Mouse (Mus musculus): ENCODE results near the gene Lhfpl2. TPM values are rescaled to one million over a fixed set of nuclear protein-coding genes. Genes with fewer than 3 reads are reported as not detected.
A peak's percentile ranks its signal among the peaks of the same experiment; 100 is the strongest.

Lhfpl2 gene
- total RNA-seq, 1 experiment from 2014 or later: not detected

DNA sequence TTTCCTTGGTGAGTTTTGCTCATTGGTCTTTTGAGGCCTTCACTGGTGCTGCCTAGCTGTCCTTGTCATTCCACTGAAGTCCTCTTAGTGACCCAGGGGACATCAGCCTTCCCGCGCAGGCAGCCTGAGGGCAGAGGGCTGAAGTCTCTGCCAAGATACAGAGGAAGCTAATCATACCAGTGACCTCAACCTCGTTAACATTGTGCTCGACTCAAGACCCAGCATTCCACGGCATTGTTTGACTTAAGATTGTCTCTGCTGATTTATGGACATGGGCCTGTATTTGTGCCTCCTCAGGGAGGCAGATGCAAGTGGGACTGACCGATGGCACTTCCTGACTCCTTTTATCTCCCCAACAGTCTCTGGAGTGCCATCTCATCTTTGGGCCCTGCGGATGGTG is 7.0 kb downstream of the Lhfpl2 start:
- ATAC-seq (replicated peaks; ENCODE audit: insufficient number of reproducible peaks, low FRiP score, low TSS enrichment, poor library complexity, severe bottlenecking): no peak

DNA sequence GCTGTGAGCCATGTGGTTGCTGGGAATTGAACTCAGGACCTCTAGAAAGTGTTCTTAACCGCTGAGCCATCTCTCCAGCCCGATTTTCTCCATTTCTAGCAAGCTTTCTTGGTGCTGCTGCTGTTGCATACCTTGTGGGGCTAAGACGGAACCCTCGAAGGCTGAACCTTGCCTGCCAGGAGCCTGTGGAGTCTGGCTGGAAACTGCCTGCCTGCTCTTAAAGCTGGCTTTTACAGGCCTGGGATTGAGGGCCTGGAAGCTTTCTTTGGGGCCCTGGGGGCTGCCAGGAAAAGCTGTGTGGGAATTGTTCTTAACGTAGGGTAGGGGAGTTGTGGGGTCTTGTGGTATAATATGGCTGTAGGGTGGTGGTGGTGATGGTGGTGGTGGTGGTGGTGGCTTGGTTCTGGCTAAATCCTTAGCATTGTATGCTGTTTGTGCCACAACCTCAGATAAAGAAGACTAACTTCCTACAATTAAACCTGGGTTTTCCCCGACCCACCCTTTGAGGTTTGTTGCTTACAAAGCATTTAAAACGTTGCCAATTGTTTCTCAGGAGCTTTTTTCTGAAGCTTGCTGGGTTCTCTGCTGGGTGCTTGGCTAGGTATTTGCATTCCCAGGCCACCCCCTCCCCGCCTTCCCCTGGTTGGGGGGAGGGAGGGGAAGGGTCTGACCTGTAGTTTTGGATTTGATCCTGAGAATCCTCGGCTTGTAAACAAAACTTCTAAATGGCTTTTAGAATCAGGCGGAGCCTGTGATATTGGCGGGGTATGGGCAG is 7.9 kb downstream of the Lhfpl2 start:
- ATAC-seq (replicated peaks; ENCODE audit: insufficient number of reproducible peaks, low FRiP score, low TSS enrichment, poor library complexity, severe bottlenecking): no peak

DNA sequence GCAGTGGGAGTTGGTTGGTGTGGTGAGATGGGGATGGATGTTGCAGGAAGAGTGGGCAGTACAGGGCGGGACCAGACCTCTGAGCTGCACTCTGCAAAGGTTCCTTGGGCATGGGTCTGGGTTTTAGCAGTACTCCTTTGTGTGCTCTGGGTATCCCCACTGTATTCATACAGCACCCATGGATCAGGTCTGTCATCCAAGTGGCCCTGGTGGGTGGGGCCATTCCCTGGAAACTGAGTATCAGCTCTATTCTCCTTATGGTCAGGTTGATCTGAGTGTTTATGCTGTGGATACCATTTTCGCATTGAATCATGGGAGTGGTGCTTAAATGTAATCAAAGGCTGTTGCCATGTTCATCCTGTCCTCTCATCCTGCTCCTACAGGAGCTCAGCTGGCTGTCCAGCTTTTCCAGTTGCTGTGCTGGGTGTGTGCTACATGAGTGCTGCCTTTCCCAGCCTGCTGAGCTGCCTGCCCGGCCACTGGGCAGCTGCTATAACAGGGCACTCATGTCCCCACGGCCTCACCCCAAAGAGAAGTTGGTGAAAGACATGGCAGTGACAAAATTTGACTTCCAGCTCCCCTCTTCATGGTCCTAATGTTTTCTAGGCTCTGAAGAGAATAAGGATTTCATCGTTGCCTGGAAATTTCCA is 9.2 kb downstream of the Lhfpl2 start:
- ATAC-seq (replicated peaks; ENCODE audit: insufficient number of reproducible peaks, low FRiP score, low TSS enrichment, poor library complexity, severe bottlenecking): 0 out of 2 replicates have a peak, but pooled peaks have one; percentile 10

DNA sequence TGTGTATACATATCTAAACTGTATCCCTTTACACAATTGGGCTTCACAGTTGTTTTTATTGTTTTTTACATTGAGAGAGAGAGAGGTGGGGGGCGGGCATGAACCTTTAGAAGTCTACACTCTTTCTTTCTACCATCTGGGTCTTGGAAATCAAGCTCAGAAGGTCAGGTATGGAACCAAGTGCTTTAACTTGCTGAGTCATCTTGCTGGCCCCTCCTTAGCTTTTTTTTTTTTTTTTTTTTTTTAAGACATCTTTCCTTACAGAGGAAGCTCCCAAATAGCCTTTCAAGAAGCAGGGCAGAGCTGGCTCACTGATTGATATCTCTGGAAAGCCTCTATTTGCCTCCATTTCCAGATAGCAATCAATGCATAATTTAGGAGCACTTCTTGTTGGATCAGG is 10.7 kb downstream of the Lhfpl2 start:
- no peak for ATAC-seq (replicated peaks; ENCODE audit: insufficient number of reproducible peaks, low FRiP score, low TSS enrichment, poor library complexity, severe bottlenecking)

DNA sequence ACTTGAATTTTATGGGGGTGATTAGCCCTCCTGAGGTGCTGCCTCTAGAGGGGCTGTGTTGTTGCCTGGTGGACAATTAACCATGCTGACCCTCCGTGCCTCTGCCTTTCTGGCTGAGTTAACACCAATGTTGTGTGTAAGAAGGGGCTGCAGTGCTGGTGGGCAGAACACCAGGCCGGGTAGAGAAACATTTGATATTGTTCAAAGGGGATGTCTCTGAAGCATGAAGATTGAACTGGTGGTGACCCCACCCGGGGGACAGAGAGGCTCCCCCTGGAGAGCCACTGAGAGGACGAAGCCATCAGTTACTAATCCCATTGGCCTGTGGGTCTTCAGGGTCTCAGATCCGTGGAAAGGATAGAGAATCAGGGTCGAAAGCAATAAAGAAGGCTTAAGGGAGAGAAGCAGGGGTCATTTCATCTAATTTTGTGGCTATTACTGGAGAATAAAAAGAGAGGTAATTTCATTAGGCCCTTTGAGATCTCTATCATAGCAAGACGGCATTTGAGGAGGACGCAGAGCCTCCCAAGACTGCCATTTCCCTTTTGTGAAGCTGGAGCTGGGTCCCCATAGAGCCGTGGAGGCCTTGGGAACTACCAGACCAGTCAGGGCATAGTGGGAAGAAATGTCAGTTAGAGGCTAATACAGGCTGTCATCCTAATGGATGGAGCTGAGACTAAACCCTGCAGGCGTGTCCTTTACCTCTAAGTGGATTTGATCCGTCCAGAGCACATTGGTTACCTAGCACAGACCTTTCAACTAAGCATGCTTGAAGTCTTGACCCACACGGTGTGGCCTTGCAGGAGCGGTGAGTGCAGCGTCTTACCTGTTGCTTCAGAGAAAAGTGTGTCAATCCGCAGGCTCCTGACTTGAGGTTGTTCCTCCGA is 12.1 kb downstream of the Lhfpl2 start:
- ATAC-seq (replicated peaks; ENCODE audit: insufficient number of reproducible peaks, low FRiP score, low TSS enrichment, poor library complexity, severe bottlenecking): no peak

DNA sequence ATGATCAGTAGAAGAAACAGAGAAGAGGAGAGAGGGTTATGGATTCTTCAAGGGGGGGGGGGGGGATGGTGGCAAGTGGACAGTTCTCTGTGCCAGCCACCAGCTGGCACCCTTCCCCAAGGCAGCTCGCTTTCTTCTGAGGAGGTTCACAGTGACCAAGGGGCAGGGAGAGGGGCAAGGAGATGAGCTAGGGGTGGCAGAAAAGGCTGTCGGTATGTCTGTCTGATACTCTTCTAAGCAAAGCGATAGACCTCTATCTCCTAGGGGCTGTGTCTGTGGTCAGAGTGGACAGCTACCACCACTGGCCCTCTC is 12.7 kb downstream of the Lhfpl2 start:
- ATAC-seq (replicated peaks; ENCODE audit: insufficient number of reproducible peaks, low FRiP score, low TSS enrichment, poor library complexity, severe bottlenecking): no peak

DNA sequence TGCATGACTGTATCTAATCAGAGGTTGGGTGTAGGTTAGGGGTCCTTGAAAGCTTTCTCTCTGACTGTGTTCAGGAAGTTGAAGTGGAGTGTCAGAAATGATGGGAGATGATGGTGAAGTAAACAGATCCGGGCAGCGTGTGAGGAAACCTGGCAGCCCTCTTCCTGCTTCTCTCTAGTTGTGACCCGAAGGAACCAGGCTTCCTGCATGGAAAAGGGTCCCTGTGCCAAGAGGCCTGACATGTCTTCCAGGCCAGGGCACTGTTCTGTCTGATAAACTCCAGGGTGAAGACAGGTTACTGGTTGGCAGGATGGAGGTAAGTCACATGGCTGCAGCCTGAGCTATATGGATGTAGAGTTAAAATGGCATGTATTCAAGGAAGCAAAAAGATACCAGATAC is 13.3 kb downstream of the Lhfpl2 start:
- no peak for ATAC-seq (replicated peaks; ENCODE audit: insufficient number of reproducible peaks, low FRiP score, low TSS enrichment, poor library complexity, severe bottlenecking)

DNA sequence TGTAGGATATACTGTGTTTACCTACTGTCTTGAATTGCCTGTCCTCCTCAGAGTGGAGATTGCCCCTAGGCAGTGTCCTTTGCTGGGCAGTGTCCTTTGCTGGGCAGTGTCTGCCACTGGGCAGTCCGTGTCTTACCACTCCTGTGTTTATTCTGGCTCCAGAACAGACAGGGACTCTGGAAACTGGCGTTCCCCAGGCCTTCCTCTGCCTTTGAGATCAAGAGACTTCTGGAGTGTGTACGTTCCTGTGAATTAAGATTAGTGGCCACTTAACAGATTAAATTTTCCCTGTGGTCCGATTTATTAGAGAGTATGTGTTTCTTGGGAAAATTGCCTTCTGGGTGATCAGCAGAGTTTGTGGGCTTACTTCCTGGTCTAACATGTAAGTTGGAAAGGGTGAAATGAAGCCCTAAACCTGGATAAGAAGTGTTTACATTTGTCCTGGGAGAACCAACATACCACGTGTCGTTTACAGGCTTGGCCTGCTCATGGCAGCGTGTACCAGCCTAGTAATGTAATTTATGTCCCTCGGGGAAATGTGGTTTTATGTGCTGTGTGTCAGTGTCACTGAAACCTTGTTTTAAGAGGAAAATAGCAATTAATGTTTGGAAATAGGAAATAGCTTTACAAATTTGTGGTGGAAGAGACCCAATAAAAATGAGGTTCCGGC is 15.6 kb downstream of the Lhfpl2 start:
- no peak for ATAC-seq (replicated peaks; ENCODE audit: insufficient number of reproducible peaks, low FRiP score, low TSS enrichment, poor library complexity, severe bottlenecking)

DNA sequence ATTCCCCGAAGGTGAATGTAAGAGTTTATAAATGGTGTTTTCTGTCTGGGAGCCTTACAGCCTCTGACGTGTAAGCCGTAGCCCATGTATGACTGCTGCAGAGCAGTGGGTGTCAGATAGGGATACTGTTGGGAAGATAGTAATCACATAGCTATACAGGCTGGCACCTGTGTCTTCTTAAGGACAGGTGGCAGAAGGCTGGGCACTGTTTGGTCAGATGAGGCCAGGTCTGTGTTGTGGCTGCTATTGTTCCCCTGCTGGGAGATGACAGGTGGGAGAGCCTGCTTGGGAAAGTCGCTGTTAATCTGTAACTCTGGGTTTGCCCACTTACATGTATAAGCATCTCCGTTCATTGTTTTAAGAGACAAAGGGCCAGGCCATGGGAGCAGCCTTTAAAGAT is 16.1 kb downstream of the Lhfpl2 start:
- ATAC-seq (replicated peaks; ENCODE audit: insufficient number of reproducible peaks, low FRiP score, low TSS enrichment, poor library complexity, severe bottlenecking): no peak

DNA sequence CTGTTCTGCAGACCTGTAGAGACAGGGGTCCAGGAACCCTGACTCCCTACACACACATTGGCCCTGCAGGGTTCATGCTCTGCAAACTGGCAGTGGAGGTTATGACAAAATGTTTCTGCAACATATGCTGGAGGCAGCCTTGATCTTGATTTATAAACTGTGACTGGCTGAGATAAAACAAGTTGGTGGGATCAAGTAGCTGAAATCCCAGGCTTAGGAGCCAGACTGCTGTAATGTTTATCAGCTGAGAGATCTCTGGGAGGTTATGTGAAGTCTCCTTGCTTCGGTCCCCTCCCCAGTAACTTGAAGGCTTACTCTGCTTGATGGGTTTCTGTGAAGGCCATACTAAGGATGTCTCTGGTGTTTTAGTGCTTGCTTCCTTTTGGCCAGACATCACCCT is 17.6 kb downstream of the Lhfpl2 start:
- ATAC-seq (replicated peaks; ENCODE audit: insufficient number of reproducible peaks, low FRiP score, low TSS enrichment, poor library complexity, severe bottlenecking): no peak

DNA sequence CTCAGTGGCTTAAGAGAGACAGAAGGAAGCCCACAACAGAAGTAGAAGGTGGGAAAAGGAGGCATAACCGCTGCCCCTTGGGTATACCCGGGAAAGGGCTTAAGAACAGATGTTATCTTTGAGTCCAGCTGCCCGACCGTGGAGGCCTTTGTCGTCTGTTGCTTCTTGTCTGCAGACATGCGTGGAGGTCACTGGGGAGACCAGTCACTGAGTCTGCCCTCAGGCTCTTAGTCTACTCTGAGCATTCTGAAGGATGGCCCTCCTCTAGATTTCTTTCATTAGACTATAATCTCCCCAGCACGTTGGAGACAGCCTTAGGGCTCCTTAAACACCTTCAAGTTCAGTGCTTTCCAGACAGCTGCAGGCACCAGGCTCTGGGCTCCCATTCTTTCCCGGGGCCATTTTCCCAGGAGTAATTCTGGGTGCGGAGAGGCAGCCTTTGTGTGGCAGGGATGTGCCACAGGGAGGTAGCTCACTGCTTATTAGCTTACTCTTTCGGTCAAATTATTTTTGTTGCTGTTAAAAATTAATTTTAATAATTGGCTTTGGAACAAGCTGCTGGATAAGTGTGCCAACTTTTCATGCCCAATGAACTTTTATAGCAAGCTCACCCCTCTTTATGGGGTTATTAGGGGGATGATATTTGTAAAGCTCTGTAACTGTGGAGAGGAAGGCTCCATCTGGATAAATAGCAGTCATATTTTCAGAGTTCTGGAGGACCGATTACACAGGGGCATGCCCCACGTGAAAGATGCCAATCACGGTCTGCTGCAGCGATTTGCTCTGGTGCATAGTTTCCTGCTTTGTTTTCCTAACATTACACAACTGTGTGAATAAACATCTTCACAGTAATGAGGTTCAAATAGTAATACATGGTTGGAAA is 19.8 kb downstream of the Lhfpl2 start:
- ATAC-seq (replicated peaks; ENCODE audit: insufficient number of reproducible peaks, low FRiP score, low TSS enrichment, poor library complexity, severe bottlenecking): no peak

DNA sequence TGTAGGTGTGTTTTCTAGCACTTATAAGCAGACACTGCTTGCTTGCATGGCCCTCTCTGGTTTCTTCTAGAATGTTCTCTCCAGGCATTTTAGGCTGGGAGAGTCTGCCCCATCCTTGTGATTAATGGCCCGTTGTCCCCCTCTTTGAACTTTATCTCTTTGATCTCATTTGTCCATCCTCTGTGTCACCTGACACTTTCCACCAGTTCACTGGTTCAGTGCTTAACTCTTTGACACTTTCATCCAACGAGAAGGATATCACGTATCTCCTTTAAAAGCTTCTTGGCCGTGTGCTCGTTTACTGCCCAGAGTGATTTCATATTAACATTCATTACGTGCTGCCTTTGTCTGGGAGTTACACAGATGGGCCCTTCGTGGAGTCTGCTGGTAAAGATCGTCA is 25.6 kb downstream of the Lhfpl2 start:
- no peak for ATAC-seq (replicated peaks; ENCODE audit: insufficient number of reproducible peaks, low FRiP score, low TSS enrichment, poor library complexity, severe bottlenecking)

DNA sequence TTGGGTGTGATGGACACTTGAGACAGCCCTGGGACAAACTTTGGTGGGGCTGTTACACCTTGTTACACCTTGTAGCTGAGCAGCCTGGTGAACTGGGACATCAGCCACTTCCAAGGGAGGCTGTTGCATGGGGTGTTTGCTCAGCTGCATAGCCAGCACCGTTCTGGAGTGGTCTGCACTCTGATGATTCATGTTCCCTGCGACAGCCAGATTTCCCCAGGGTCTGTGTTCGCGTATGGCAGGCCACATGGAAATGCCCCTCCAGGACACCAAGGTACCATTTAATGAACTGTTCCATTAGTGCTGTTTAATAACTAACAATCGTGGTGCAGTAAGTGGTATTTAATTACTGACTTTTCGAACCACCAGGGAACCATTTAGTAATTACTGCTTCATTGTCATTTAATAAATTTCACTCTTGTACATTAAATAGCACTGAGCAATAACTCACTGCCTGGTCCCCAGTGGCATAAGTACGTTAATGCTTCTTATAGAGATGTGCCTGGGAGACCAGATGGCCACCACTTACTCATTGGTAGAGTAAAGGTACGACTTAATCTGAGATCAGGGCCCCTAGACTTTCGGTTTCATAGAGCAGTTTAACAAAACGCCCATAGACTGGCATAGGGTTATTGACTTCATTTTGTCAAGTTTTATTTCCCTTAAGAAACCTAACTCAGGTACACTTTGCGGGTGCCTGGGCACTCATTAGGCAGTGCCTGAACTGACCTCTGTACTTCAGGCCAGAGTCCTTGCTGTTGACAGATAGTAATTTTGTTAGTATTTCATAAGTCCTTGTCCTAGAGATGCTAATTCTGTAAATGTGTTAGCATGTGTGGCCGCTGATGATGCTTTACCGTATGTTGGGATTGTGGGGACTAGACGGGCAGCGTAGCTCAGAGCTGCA is 26.9 kb downstream of the Lhfpl2 start:
- ATAC-seq (replicated peaks; ENCODE audit: insufficient number of reproducible peaks, low FRiP score, low TSS enrichment, poor library complexity, severe bottlenecking): no peak

DNA sequence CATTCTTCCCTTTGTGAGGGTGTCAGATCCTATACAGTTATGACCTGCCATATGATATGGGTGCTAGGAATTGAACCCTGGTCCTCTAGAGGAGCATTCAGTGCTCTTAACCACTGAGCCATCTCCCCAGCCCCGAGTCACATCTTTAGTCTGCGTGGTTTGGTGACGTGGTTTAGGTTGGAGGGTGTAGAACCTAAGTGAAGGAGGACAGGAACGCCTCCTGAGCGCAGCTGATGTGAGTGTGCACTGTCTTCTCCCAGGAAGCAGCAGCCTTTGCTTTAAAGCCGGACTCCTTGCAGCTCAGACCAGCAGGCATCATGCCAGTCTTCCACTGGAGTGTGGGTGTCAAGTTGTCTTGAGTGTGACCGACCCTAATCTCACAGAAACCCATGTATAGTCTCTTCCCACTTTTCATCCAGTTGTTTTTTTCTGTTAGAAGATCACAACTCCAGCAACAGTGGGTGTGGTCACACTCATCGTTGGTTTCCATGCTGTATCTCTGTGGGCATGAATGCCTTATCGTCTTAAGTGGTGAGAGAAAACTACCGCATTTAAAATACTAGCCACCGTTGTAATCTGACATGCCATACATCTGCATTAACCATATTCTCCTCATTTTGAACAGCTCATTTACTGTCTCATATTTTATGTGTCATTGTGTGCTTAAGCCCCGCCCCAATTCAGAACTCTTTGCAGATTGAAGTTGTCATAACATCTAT is 28.7 kb downstream of the Lhfpl2 start:
- ATAC-seq (replicated peaks; ENCODE audit: insufficient number of reproducible peaks, low FRiP score, low TSS enrichment, poor library complexity, severe bottlenecking): no peak

DNA sequence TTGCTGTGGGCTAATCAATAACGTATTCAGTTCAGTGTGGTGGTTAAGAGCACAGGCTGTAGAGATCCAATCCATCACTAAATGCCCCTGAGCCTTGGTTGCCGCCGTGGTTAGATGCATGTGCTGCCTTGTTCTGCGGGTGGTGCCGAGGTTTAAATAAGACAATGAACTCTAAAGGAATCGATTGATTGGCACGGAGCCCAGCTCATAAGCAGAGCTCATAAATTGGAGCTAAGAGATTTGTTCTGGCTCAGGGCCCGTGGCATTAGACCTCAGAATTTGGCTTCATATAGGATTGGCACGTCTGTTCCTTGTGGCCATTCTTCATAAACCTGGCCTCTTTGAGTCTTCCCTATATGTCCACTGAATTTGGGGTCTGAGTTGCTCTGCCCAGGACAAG is 29.5 kb downstream of the Lhfpl2 start:
- ATAC-seq (replicated peaks; ENCODE audit: insufficient number of reproducible peaks, low FRiP score, low TSS enrichment, poor library complexity, severe bottlenecking): no peak

DNA sequence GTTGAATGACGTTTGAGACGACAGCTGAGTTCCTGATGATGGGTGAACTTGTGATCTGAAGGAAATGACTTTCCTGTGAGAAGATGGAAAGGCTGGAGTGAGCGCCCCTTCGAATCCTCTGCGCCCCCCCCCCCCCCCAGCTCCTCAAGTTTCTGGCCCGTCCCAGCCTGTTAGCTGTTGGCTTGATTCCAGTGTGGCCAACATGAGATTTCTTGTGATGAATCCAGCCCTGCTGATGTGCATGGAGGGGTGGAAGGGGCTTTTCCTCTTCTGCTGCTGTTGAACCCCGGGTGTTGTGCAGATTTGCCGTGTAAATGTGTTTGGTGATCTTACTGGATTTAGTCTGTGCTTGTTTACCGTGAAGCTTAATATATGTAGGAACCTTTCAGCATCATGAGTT is 31.2 kb downstream of the Lhfpl2 start:
- ATAC-seq (replicated peaks; ENCODE audit: insufficient number of reproducible peaks, low FRiP score, low TSS enrichment, poor library complexity, severe bottlenecking): no peak

DNA sequence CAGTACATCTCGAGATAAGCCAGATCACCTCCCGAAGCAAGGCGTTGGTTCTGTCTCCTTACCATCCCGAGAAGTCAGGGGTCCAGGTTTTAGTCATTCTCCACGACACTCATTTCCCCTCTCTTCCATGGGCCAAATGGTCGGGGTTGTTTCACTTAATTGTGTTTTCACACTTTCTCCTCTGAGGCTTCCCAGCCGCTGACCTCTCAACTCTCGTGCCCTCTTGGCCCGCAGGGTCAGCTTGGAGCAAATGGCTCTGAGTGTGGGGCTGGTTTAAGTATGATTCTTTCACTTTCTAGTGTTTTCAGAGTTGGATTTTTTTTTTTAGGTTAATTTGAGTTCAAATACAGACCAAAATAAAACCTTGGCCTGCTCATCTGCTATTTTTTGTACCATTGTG is 31.7 kb downstream of the Lhfpl2 start:
- ATAC-seq (replicated peaks; ENCODE audit: insufficient number of reproducible peaks, low FRiP score, low TSS enrichment, poor library complexity, severe bottlenecking): no peak

Data from monocyte, adult 5-6 weeks (primary cell).